Mouse (Mus musculus): ENCODE data around the gene Rgl2.

- TF ChIP-seq POLR2A (IDR thresholded peaks at IDR 0.05; ENCODE audit: borderline replicate concordance, extremely low read depth, insufficient read depth, insufficient read length, poor library complexity, severe bottlenecking) (no peak), CTCF (IDR thresholded peaks at IDR 0.05; ENCODE audit: borderline replicate concordance, extremely low read depth, insufficient read depth, insufficient read length) (no peak)
These were observed 49.3 kb downstream of the Rgl2 start for GRCm38 (mm10) chr17:33978631-33979031.

Measured in brain, embryonic 14.5 days (tissue).